Mouse (Mus musculus): ENCODE data around the gene Wasf1.

DNA sequence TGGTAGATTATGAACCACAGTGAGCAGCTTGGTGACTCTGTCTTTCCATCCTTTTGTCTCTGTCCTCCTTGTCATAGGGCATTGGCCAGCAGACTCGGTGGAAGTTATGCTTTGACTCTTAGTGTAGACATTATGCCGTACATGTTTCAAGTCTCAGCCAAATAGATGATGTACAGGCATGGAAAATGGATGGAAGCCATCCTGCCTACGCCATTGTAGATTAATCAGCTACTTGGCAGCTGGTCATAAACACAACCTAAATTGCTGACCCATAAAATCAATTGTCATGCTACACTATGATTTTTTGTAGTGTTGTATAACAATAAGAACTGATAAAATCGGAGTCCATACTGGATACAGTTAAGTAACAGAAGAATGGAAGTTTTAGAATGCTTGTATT is 18.5 kb downstream of the Wasf1 start:
- TF ChIP-seq CTCF (IDR thresholded peaks at IDR 0.05; ENCODE audit: extremely low read depth, insufficient read depth, insufficient read length, insufficient replicate concordance) (no peak), POLR2A (IDR thresholded peaks at IDR 0.05; ENCODE audit: low read depth, low read length) (no peak)
